Mouse (Mus musculus) spleen, adult 2 months (tissue): ENCODE measurements around the gene Gm21887. TPM values are rescaled to one million over a fixed set of nuclear protein-coding genes. Genes with fewer than 3 reads are reported as not detected.
"Not testable (repeated sequence)": the region's sequence is repeated elsewhere in the genome, so short reads cannot be mapped to it uniquely, and the experiment has no call there.

Experiments
- DNase-seq, 2 experiments: peaks; one replicate each; pipeline versions ENCODE4 v3.0.0 to v3.0.0-alpha.2; 2012 to 2021; ENCODE audit warnings: low spot score in 2 of 2, low read depth in 1 of 2
- H3K27ac ChIP-seq: fragments of 200-500 bp; 2 replicates; pipeline ENCODE4 v1.5.1; 2012; ENCODE audit warnings: low read length, inconsistent platforms; ENCODE audit not compliant: insufficient read depth
- H3K27me3 ChIP-seq: fragments of 200-500 bp; 2 replicates; pipeline ENCODE4 v1.6.1; 2012; ENCODE audit warnings: mild to moderate bottlenecking, moderate library complexity, low read length, inconsistent platforms; ENCODE audit not compliant: control insufficient read depth, insufficient read depth
- H3K36me3 ChIP-seq: fragments of 200-500 bp; 2 replicates; pipeline ENCODE4 v1.6.1; 2012; ENCODE audit warnings: mild to moderate bottlenecking, low read length, inconsistent platforms; ENCODE audit not compliant: control insufficient read depth, insufficient read depth
- H3K4me1 ChIP-seq: fragments of 200-500 bp; 2 replicates; pipeline ENCODE4 v1.6.1; 2011; ENCODE audit warnings: inconsistent platforms; ENCODE audit not compliant: control insufficient read depth, insufficient read depth, insufficient read length
- H3K4me3 ChIP-seq: fragments of 200-500 bp; 2 replicates; pipeline ENCODE4 v1.5.1; 2011; ENCODE audit warnings: mild to moderate bottlenecking, inconsistent platforms; ENCODE audit not compliant: insufficient read depth, insufficient read length; ENCODE audit errors: extremely low read depth
- WGBS: fragments of 180-500 bp; shearing (Covaris S2); methylation state at CpG from one replicate; pipeline ENCODE4 v1.1.7; 2018; 5-methylcytosine and 5-hydroxymethylcytosine counted together
- polyA plus RNA-seq: library from polyadenylated mRNA; depleted of rRNA; stranded (reverse); fragments of >200 nt; gene quantifications from 2 replicates; pipeline ENCODE4 v1.2.3, GENCODE M21; 2012

Gm21887 gene
- polyA plus RNA-seq, 1 experiment = 605 TPM

DNA sequence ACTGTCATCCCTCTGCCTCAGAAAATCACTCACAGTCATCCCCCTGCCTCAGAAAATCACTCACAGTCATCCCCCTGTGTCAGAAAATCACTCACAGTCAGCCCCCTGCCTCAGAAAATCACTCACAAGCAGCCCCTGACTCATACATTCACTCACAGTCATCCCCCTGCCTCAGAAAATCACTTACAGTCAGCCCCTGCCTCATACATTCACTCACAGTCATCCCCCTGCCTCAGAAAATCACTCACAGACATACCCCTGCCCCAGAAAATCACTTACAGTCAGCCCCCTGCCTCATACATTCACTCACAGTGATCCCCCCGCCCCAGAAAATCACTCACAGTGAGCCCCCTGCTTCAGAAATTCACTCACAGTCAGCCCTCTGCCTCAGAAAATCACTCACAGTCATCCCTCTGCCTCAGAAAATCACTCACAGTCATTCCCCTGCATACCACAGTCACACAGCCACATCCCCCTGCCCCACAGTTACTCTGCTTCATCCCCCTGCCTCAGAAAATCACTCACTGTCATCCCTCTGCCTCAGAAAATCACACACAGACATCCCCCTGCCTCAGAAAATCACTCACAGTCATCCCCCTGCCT is 3.7 kb upstream of the Gm21887 start:
- DNase-seq, H3K4me1 ChIP-seq: not testable (repeated sequence)
- WGBS = 41% methylated on average over 1 of the region's 1 CpGs

DNA sequence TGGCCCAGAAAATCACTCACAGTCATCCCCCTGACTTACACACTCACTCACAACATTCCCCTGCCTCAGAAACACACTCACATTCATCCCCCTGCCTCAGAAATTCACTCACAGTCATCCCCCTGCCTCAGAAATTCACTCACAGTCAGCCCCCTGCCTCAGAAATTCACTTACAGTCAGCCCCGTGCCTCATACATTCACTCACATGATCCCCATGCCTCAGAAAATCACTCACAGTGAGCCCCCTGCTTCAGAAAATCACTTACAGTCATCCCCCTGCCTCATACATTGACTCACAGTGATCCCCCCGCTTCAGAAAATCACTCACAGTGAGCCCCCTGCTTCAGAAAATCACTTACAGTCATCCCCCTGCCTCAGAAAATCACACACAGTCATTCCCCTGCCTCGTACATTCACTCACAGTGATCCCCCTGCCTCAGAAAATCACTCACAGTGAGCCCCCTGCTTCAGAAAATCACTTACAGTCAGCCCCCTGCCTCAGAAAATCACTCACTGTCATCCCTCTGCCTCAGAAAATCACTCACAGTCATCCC is 2.7 kb upstream of the Gm21887 start:
- H3K4me1 ChIP-seq, H3K36me3 ChIP-seq, H3K4me3 ChIP-seq, H3K27ac ChIP-seq, DNase-seq, H3K27me3 ChIP-seq: not testable (repeated sequence)
- WGBS = 47% methylated on average over 3 of the region's 3 CpGs

More for the DNA sequence above, 3.7 kb upstream of the Gm21887 start:
- not testable (repeated sequence) for H3K27me3 ChIP-seq, H3K4me3 ChIP-seq, H3K36me3 ChIP-seq, H3K27ac ChIP-seq

DNA sequence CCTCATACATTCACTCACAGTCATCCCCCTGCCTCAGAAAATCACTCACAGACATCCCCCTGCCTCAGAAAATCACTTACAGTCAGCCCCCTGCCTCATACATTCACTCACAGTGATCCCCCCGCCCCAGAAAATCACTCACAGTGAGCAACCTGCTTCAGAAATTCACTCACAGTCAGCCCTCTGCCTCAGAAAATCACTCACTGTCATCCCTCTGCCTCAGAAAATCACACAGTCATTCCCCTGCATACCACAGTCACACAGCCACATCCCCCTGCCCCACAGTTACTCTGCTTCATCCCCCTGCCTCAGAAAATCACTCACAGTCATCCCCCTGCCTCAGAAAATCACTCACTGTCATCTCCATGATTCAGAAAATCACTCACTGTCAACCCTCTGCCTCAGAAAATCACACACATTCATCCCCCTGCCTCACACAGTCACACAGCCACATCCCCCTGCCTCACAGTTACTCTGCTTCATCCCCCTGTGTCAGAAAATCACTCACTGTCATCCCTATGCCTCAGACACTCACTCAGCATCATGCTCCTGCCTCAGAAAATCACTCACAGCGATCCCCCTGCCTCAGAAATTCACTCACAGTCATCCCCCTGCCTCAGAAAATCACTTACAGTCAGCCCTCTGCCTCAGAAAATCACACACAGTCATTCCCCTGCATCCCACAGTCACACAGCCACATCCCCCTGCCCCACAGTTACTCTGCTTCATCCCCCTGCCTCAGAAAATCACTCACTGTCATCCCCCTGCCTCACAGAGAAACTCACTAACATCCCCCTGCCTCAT is 1.9 kb upstream of the Gm21887 start:
- DNase-seq, H3K27me3 ChIP-seq, H3K36me3 ChIP-seq, H3K4me1 ChIP-seq, H3K4me3 ChIP-seq, H3K27ac ChIP-seq: not testable (repeated sequence)
- 54% methylated on average over 2 of the region's 2 CpGs for WGBS

DNA sequence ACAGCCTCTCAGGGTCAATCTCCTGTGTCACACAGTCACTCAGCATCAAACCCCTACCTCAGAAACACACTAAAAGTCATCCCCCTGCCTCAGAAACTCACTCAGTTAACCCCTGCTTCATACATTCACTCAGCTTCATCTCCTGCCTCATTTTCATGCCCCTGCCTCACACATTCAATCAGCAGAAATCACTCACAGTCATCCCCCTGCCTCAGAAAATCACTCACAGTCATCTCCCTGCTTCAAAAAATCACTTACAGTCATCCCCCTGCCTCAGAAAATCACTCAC is 1.3 kb upstream of the Gm21887 start:
- DNase-seq, H3K4me1 ChIP-seq, H3K27ac ChIP-seq, H3K4me3 ChIP-seq, H3K27me3 ChIP-seq, H3K36me3 ChIP-seq: not testable (repeated sequence)

DNA sequence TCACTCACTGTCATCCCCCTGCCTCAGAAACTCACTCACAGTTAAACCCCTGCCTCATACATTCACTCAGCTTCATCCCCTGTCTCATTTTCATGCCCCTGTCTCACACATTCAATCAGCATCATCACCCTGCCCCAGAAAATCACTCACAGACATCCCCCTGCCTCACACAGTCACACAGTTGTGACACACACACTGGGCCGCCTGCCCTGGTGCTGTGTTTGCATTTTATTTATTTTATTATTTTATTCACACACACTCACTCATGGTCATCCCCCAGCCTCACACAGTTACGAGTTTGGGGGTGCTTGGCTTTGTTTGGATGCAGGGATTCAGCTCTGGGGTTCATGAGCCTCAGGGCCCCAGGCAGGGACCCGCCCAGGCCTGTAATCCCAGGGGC is 875 bp upstream of the Gm21887 start:
- not testable (repeated sequence) for H3K36me3 ChIP-seq, H3K27ac ChIP-seq, H3K27me3 ChIP-seq, H3K4me3 ChIP-seq, H3K4me1 ChIP-seq
- peak in 1 of 2 experiments; percentile 38 for DNase-seq
- WGBS = 43% methylated on average over 3 of the region's 3 CpGs

DNA sequence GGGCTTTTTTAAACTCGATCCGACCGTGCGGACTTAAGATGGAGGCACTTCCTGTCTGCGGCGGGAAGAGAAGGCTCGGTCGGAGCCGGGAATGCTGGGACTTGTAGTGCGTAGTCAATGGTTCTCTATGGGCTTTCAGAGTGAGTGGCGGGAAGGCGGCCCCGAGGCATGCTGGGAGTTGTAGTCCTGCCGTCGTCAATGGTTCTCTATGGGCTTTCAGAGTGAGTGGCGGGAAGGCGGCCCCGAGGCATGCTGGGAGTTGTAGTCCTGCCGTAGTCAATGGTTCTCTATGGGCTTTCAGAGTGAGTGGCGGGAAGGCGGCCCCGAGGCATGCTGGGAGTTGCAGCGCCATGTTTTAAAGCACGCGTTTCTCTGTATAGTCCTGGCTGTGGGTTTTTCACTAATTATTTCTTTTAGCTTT is 352 bp downstream of the Gm21887 start:
- WGBS = 53% methylated on average over 25 of the region's 25 CpGs
- H3K4me1 ChIP-seq, H3K36me3 ChIP-seq, H3K27ac ChIP-seq, H3K27me3 ChIP-seq: not testable (repeated sequence)
- peak; percentile 100 for DNase-seq
- H3K4me3 ChIP-seq = peak overlapping the region; percentile 96

DNA sequence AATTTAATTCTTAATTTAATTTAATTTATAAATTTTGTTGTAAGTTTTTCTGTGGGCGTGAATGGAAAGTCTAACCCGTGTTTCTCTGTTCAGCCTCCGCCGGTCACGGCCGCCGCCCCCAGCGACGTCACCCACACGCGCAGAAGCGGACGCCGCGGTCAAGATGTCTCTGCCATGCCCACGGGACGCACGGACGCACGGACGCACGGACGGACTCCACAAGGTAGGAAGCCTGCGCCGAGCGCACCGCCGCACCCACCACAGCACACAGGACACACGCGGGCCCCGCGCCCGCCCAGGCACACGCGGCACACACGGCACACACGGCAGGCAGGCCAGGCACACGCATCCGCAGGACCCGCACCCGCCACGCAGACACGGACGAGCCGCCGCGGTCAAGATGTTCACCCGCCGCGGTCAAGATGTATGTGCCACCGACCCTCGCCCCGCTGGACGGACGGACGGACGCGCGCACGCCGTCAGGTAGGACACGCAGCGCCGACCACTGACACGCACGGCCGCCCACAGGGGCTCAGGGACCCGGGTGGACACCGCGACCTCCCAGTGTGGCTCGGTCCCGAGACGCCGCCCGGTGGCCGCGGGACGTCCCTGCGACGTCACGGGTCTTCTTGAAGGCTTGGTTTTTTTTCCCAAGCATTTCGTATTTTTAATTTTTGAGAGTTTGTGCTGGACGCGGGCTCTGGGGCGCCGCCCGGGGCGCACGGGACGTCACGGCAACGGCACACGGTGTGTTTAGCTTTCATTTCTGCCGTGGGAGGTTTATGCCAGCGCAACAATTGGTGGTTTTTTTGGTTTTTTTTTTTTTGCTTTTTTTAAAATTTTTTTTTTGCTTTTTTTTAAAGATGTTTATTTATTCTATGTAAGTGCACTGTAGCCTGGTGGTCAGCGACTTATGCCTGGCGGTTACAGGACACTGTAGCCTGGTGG is 1.4 kb downstream of the Gm21887 start:
- not testable (repeated sequence) for H3K4me1 ChIP-seq, H3K4me3 ChIP-seq, H3K27me3 ChIP-seq, H3K27ac ChIP-seq, H3K36me3 ChIP-seq
- 86% methylated on average over 97 of the region's 97 CpGs for WGBS
- DNase-seq = peak; percentile 80 to 94

DNA sequence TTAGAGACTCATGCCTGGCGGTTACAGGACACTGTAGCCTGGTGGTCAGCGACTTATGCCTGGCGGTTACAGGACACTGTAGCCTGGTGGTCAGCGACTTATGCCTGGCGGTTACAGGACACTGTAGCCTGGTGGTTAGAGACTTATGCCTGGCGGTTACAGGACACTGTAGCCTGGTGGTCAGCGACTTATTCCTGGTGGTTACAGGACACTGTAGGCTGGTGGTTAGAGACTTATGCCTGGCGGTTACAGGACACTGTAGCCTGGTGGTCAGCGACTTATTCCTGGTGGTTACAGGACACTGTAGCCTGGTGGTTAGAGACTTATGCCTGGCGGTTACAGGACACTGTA is 2.0 kb downstream of the Gm21887 start:
- H3K4me3 ChIP-seq = not testable (repeated sequence)

DNA sequence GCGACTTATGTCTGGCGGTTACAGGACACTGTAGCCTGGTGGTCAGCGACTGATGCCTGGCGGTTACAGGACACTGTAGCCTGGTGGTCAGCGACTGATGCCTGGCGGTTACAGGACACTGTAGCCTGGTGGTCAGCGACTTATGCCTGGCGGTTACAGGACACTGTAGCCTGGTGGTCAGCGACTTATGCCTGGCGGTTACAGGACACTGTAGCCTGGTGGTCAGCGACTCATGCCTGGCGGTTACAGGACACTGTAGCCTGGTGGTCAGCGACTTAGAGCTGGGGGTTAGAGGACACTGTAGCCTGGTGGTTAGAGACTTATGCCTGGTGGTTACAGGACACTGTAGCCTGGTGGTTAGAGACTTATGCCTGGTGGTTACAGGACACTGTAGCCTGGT is 4.0 kb downstream of the Gm21887 start:
- H3K4me1 ChIP-seq, DNase-seq, H3K27me3 ChIP-seq, H3K4me3 ChIP-seq, H3K27ac ChIP-seq: not testable (repeated sequence)
- peaks cover 14% of the 10 kb centered on the region for H3K36me3 ChIP-seq
- no CpG with 5 or more reads among the region's 13 CpGs for WGBS

More for the DNA sequence above, 2.0 kb downstream of the Gm21887 start:
- H3K4me1 ChIP-seq, H3K36me3 ChIP-seq, H3K27me3 ChIP-seq, DNase-seq, H3K27ac ChIP-seq: not testable (repeated sequence)
- 85% methylated on average over 7 of the region's 10 CpGs for WGBS

DNA sequence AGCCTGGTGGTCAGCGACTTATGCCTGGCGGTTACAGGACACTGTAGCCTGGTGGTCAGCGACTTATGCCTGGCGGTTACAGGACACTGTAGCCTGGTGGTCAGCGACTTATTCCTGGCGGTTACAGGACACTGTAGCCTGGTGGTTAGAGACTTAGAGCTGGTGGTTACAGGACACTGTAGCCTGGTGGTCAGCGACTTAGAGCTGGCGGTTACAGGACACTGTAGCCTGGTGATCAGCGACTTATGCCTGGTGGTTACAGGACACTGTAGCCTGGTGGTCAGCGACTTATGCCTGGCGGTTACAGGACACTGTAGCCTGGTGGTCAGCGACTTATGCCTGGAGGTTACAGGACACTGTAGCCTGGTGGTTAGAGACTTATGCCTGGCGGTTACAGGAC is 4.6 kb downstream of the Gm21887 start:
- peaks cover 19% of the 10 kb centered on the region for H3K36me3 ChIP-seq
- 82% methylated on average over 6 of the region's 13 CpGs for WGBS
- not testable (repeated sequence) for H3K27me3 ChIP-seq, H3K27ac ChIP-seq, H3K4me1 ChIP-seq, H3K4me3 ChIP-seq, DNase-seq
